Mouse (Mus musculus): Measurements from ENCODE around the gene Gm3448.
"Not testable (repeated sequence)": the region's sequence is repeated elsewhere in the genome, so short reads cannot be mapped to it uniquely, and the experiment has no call there.

Gm3448 gene

DNA sequence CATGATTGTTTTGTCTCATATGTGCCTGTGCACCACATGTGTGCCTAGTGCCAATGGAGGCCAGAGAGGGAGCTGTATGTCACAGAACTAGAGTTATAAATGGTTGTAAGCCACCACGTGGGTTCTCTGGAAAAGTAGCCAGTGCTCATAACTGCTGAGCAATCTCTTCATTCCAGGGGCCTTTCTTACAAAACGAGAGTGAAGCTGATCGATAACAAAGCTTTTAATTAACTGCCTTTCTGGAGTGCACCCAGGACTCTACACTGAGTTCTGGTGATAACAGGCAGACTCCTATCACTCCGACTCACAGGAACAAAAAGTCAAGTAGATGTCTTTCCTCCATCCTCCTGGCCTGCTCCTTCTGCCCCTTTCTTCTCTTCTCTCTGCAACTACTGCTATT, 9.9 kb downstream of the Gm3448 start:
- not testable (repeated sequence) for DNase-seq (ENCODE audit: low spot score in 2 of 2)

DNA sequence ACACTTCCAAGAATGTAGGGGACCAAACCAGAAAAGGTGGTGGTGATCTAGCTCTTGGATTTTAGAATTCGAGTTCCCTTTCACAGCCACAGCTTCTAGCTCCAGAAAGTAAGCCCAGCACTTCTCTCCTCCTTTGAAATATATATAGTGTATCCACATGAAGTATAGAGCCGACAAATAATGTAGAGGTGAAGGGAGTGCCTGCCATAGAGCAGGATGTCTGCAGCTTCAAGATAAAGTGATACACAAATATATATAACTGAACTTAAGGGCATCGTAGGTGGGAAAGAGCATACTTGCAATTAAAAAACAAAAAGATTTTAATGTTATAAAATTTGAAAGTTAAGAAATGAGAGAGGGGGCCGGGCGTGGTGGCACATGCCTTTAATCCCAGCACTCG, 15.8 kb downstream of the Gm3448 start:
- not testable (repeated sequence) for DNase-seq (ENCODE audit: low spot score in 2 of 2)

DNA sequence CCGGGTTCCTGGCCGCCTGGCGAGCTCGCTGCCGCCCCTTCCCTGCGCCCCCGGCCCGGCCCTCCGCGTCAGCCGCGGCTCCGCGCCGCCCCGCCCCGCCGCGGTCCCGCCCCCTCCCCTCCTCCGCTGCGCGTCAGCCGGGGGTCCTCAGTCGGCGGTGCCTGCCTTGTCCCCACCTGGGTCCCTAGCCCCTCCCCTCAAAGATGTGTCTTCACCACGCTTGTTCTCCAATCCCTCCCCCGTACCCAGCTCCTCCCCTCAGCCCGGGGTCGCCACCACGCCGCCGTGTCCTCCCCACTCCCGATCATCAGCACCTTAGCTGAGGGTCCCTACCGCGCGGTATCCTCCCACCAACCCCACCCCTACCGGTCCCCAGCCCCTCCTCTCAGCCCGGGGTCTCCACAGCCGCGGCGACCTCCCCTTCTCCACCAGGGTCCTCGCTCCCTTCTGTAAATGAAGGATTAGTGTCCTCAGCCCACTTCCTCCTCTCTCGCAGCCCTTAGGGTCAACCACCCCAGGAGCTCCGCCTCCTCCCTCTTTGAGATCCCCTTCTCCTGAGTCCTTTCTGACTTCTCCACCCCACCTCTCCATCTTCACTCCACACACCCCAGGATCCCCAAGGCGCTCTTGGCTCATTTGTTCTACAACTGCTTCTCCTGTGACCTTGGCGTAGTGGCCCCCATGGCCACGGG, 16.7 kb downstream of the Gm3448 start:
- DNase-seq (ENCODE audit: low spot score in 2 of 2) = not testable (repeated sequence)

DNA sequence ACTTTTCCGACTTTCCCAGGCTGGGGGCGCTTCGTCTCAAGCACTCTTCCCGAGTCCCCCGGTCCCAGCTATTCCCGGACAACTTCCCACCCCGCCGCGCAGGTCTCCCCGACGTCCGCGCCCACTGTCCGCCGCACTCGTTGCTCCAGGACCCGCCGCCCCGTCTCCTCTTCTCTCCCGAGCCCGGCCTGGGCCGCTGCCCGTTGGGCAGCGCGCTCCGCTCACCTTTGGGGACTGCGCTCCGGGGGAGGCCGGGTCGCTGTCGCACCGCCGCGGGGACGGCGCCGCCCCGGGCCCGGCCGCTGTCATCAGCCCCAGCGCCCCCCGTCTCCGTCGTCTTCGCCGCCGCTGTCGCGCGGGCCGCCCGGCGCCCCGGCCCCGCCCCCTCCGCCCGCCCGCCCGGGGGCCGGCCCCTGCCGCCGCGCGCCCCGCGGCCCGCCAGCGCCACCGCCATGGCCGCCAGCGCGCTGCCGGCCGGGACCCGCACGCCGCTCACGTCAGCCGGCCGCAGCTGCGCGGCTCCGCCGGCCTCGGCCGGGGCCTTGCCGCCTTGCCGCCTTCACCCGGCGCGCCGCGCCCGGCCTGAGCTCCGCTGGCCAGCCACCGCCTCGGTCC, 17.4 kb downstream of the Gm3448 start:
- not testable (repeated sequence) for DNase-seq (ENCODE audit: low spot score in 2 of 2)

DNA sequence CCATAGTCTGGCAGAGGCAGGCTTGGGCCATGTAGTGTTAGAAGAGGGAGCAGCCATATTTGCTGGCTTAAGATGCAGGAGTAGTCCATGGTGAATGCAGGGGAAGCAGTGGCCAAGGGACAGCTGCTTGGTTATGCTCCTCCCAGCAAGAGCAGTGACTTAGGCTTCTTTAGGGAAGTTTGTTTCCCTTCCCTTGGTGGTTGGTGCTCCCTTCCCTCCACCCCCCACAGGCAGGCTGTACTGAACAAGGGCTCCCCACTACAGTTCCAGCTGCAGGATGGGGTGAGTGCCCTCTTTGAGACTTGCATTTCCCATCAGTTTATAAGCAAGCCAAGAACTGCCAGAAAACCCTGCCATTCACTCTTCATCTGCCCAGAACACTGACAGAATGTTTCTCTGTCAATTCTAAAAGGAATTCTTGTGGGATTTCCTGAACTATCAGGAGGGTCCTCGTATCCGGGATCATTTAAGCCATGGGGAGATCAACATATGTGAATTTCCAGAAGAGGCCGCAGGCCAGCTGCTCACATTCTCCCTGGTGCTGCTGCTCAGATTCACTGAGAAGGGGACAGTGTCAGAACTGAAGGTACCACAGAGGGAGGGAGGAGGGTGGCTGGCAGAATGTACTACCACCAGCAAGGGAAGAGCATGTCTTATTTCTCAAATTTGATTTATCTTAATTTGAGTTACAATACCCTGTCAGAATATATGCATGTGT, 19.7 kb downstream of the Gm3448 start:
- DNase-seq (ENCODE audit: low spot score in 2 of 2) = peak; percentile 2 to 6

DNA sequence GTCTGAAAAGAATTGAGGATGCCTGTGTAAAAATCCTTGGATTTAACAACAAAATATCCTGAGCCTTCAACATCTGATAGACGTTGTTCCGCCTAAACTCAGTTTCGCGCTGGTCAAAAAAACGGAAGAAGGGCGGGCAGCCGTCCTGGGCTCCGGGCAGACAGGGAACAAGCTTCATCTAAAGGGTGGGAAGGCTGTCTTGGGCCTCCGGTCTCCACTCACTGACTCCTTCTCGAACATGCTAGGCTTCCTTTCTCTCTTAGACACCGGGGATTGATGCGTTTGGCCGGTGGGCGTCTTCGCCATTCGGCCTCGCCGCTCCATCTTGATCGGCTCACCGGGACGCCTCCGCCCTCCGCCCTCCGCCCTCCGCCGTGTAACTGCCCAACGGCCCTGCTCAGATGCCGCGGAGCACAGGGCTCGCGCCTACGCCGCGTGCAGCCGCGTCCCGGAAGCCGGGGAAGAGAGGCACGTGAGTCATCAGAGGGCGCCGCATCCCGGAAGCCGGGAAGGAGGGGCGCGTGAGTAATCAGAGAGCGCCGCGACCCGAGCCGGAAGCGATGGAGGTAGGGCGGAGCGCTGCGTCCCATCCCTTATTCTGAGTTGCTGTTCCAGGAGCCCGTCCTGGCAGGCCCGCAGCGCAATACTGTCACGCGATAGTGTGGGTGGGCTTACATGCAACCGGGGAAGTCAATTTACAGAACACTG, 31.5 kb downstream of the Gm3448 start, which contains the start of gene Gm3435:
Gene Gm3435, plus strand, starts transcription at position 471 of the 708 bp plus-strand sequence.
- DNase-seq (ENCODE audit: low spot score in 2 of 2) = not testable (repeated sequence)

DNA sequence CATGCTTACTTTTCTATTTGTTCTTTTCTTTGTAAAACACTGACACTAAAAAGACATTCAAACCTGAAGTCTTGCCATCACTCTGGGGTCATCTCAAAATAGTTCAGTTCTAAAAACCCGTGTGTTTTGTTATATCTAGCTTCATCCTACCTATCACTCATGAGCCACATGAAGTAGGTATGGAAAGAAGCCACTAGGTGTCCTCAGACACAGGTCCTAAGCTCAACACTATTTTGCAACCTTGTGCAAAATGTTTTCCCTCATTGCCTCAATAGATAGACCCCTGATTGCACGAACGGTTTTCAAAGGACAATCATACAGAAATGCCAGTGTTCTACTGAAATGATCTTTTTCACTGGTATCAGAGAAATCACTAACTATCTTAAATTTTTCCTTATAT, 32.2 kb downstream of the Gm3448 start:
- DNase-seq (ENCODE audit: low spot score in 2 of 2) = not testable (repeated sequence)

DNA sequence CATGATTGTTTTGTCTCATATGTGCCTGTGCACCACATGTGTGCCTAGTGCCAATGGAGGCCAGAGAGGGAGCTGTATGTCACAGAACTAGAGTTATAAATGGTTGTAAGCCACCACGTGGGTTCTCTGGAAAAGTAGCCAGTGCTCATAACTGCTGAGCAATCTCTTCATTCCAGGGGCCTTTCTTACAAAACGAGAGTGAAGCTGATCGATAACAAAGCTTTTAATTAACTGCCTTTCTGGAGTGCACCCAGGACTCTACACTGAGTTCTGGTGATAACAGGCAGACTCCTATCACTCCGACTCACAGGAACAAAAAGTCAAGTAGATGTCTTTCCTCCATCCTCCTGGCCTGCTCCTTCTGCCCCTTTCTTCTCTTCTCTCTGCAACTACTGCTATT, 41.3 kb downstream of the Gm3448 start:
- not testable (repeated sequence) for DNase-seq (ENCODE audit: low spot score in 2 of 2)

DNA sequence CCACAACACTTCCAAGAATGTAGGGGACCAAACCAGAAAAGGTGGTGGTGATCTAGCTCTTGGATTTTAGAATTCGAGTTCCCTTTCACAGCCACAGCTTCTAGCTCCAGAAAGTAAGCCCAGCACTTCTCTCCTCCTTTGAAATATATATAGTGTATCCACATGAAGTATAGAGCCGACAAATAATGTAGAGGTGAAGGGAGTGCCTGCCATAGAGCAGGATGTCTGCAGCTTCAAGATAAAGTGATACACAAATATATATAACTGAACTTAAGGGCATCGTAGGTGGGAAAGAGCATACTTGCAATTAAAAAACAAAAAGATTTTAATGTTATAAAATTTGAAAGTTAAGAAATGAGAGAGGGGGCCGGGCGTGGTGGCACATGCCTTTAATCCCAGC, 47.2 kb downstream of the Gm3448 start:
- not testable (repeated sequence) for DNase-seq (ENCODE audit: low spot score in 2 of 2)

DNA sequence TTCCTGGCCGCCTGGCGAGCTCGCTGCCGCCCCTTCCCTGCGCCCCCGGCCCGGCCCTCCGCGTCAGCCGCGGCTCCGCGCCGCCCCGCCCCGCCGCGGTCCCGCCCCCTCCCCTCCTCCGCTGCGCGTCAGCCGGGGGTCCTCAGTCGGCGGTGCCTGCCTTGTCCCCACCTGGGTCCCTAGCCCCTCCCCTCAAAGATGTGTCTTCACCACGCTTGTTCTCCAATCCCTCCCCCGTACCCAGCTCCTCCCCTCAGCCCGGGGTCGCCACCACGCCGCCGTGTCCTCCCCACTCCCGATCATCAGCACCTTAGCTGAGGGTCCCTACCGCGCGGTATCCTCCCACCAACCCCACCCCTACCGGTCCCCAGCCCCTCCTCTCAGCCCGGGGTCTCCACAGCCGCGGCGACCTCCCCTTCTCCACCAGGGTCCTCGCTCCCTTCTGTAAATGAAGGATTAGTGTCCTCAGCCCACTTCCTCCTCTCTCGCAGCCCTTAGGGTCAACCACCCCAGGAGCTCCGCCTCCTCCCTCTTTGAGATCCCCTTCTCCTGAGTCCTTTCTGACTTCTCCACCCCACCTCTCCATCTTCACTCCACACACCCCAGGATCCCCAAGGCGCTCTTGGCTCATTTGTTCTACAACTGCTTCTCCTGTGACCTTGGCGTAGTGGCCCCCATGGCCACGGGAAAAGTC, 48.1 kb downstream of the Gm3448 start:
- DNase-seq (ENCODE audit: low spot score in 2 of 2) = not testable (repeated sequence)

DNA sequence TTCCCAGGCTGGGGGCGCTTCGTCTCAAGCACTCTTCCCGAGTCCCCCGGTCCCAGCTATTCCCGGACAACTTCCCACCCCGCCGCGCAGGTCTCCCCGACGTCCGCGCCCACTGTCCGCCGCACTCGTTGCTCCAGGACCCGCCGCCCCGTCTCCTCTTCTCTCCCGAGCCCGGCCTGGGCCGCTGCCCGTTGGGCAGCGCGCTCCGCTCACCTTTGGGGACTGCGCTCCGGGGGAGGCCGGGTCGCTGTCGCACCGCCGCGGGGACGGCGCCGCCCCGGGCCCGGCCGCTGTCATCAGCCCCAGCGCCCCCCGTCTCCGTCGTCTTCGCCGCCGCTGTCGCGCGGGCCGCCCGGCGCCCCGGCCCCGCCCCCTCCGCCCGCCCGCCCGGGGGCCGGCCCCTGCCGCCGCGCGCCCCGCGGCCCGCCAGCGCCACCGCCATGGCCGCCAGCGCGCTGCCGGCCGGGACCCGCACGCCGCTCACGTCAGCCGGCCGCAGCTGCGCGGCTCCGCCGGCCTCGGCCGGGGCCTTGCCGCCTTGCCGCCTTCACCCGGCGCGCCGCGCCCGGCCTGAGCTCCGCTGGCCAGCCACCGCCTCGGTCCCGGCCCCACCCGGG, 48.7 kb downstream of the Gm3448 start:
- not testable (repeated sequence) for DNase-seq (ENCODE audit: low spot score in 2 of 2)

DNA sequence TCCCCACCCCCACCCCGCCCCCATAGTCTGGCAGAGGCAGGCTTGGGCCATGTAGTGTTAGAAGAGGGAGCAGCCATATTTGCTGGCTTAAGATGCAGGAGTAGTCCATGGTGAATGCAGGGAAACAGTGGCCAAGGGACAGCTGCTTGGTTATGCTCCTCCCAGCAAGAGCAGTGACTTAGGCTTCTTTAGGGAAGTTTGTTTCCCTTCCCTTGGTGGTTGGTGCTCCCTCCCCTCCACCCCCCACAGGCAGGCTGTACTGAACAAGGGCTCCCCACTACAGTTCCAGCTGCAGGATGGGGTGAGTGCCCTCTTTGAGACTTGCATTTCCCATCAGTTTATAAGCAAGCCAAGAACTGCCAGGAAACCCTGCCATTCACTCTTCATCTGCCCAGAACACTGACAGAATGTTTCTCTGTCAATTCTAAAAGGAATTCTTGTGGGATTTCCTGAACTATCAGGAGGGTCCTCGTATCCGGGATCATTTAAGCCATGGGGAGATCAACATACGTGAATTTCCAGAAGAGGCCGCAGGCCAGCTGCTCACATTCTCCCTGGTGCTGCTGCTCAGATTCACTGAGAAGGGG, 51.1 kb downstream of the Gm3448 start:
- DNase-seq (ENCODE audit: low spot score in 2 of 2) = not testable (repeated sequence)

DNA sequence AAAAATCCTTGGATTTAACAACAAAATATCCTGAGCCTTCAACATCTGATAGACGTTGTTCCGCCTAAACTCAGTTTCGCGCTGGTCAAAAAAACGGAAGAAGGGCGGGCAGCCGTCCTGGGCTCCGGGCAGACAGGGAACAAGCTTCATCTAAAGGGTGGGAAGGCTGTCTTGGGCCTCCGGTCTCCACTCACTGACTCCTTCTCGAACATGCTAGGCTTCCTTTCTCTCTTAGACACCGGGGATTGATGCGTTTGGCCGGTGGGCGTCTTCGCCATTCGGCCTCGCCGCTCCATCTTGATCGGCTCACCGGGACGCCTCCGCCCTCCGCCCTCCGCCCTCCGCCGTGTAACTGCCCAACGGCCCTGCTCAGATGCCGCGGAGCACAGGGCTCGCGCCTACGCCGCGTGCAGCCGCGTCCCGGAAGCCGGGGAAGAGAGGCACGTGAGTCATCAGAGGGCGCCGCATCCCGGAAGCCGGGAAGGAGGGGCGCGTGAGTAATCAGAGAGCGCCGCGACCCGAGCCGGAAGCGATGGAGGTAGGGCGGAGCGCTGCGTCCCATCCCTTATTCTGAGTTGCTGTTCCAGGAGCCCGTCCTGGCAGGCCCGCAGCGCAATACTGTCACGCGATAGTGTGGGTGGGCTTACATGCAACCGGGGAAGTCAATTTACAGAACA, 62.8 kb downstream of the Gm3448 start, which contains the start of the genes 9030025P20Rik and Gm3417:
Gene 9030025P20Rik, plus strand, starts transcription at position 107 of the 677 bp plus-strand sequence.
Gene Gm3417, minus strand, starts transcription at position 429 of the 677 bp plus-strand sequence.
- DNase-seq (ENCODE audit: low spot score in 2 of 2) = not testable (repeated sequence)

DNA sequence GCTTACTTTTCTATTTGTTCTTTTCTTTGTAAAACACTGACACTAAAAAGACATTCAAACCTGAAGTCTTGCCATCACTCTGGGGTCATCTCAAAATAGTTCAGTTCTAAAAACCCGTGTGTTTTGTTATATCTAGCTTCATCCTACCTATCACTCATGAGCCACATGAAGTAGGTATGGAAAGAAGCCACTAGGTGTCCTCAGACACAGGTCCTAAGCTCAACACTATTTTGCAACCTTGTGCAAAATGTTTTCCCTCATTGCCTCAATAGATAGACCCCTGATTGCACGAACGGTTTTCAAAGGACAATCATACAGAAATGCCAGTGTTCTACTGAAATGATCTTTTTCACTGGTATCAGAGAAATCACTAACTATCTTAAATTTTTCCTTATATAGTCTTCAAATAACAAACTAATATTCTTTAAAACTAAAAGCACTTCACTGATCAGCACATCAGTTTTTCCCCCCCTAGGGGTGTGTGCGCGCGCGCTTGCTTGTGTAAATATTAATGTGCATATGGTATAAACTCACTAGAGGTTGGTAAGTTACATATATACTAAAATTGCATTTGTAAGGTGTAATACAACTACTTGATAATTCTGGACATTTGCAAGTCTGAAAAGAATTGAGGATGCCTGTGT, 63.5 kb downstream of the Gm3448 start:
- not testable (repeated sequence) for DNase-seq (ENCODE audit: low spot score in 2 of 2)

DNA sequence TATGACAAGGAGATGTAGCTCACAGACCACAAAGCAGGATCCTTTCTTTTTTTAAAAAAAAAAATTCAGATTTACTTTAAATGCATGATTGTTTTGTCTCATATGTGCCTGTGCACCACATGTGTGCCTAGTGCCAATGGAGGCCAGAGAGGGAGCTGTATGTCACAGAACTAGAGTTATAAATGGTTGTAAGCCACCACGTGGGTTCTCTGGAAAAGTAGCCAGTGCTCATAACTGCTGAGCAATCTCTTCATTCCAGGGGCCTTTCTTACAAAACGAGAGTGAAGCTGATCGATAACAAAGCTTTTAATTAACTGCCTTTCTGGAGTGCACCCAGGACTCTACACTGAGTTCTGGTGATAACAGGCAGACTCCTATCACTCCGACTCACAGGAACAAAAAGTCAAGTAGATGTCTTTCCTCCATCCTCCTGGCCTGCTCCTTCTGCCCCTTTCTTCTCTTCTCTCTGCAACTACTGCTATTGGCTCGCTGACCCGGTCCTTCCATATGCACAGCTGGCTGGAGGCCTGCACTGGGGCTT, 72.9 kb downstream of the Gm3448 start:
- not testable (repeated sequence) for DNase-seq (ENCODE audit: low spot score in 2 of 2)

DNA sequence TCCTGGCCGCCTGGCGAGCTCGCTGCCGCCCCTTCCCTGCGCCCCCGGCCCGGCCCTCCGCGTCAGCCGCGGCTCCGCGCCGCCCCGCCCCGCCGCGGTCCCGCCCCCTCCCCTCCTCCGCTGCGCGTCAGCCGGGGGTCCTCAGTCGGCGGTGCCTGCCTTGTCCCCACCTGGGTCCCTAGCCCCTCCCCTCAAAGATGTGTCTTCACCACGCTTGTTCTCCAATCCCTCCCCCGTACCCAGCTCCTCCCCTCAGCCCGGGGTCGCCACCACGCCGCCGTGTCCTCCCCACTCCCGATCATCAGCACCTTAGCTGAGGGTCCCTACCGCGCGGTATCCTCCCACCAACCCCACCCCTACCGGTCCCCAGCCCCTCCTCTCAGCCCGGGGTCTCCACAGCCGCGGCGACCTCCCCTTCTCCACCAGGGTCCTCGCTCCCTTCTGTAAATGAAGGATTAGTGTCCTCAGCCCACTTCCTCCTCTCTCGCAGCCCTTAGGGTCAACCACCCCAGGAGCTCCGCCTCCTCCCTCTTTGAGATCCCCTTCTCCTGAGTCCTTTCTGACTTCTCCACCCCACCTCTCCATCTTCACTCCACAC, 79.7 kb downstream of the Gm3448 start:
- not testable (repeated sequence) for DNase-seq (ENCODE audit: low spot score in 2 of 2)

DNA sequence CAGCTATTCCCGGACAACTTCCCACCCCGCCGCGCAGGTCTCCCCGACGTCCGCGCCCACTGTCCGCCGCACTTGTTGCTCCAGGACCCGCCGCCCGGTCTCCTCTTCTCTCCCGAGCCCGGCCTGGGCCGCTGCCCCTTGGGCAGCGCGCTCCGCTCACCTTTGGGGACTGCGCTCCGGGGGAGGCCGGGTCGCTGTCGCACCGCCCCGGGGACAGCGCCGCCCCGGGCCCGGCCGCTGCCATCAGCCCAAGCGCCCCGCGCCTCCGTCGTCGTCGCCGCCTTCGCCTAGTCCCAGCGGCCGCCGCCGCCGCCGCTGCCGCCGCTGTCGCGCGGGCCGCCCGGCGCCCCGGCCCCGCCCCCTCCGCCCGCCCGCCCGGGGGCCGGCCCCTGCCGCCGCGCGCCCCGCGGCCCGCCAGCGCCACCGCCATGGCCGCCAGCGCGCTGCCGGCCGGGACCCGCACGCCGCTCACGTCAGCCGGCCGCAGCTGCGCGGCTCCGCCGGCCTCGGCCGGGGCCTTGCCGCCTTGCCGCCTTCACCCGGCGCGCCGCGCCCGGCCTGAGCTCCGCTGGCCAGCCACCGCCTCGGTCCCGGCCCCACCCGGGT, 80.3 kb downstream of the Gm3448 start, which contains the start of gene Phf10:
Gene Phf10, minus strand, starts transcription at position 323 of the 606 bp plus-strand sequence.
- DNase-seq (ENCODE audit: low spot score in 2 of 2) = peak; percentile 28 to 45

DNA sequence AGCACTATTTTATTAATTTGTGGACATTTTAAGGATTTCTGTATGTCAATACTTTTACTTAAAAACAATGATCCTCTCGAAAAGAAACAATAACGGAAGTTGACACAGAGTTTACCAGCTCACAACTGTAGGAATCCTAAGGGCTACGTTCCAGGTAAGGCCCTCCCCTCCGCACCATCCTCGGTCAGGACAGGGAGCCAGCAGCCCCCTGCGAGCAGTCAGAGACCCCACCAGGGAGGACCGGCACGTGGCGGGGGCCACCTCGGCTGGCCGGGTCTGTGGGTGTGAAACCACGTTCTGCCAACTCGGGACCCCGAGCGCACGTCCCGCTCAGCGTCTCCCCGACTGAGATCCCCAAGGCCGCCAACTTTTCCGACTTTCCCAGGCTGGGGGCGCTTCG, 80.8 kb downstream of the Gm3448 start:
- DNase-seq (ENCODE audit: low spot score in 2 of 2) = peak in 1 of 2 experiments; percentile 26
